Mouse (Mus musculus) stomach, postnatal 0 days (tissue): ENCODE data around the gene Zhx3.

Experiments used
- CTCF ChIP-seq: IDR thresholded peaks from 2 replicates; pipeline ENCODE4 v1.5.1; 2016; ENCODE audit warnings: antibody characterized with exemption, low read depth, mild to moderate bottlenecking, moderate library complexity
- EP300 ChIP-seq: optimal IDR thresholded peaks from 2 replicates; pipeline ENCODE3; 2016; ENCODE audit warnings: antibody characterized with exemption

GRCm38 (mm10) chr2:160764386-160764785 is 108.4 kb downstream of the Zhx3 start:
- TF ChIP-seq CTCF: no peak
- no peak for TF ChIP-seq EP300
